Mouse (Mus musculus): Measurements from ENCODE around the gene Smg1.

Gene Smg1

DNA sequence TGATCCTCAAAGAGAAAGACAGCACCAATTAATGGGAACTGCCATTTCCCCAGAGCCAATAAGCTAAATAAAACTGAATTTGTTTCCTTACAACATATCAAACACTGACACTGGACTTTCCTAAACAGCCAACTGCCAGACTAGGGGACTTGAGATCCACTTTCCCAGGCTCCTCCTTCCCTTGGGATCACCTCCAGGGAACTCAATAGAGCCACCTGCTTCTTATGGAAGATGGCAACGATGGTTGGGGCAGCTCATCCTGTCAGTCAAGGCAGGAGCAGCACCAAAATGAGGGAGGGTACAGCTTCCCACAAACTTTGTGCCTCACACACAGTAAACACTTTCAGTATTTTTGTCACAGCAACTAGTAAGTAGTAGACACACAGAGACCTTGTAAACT, 135.8 kb downstream of the Smg1 start:
- no peak for DNase-seq (ENCODE audit: low read depth, low spot score)

- no peak for DNase-seq (ENCODE audit: low read depth, low spot score)
Measured at GRCm38 (mm10) chr7:118104458-118105052, 138.9 kb downstream of the Smg1 start.

DNA sequence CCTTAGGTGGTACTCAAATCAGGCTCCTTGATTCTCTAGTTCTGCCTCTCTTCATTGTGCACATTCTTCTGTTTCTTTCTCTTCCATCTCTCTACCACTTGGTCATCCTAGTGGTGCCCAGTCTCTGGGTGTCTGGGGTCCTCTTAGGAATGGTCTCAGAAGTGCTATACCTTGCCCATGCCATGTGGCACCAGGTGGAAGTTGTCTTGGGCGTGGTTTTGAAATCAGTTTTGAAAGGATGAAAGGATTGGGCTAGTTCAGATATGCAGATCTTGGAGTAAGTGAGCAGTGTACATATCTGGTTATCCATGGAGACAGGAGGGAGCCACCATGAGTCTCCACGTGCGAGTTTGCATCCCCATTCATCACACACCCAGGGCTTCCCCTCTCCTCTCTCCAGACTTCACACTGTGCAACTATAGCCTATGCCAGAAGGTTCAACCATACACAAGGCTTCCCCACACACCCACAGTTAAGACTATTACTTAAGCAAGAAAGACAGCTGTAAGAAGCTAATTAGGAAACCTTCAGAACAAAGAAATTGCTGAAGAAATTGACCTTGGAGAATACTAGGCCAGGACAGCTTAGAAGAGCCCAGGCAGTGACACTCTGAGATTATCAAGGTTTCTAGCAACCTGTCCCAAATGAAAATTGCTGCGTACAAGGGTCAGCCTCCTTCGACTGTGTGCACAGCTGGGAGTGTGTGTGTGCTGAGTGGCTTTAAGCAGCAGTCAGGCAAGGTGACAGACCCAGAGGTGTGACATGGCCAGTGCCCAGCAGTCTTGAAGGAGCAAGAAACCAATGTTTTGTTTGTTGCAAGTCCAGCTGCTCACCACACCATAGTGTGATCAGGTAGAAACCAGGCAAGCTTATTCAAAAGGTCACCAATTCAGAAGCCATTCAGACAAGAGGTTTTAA, 139.7 kb downstream of the Smg1 start:
- DNase-seq (ENCODE audit: low read depth, low spot score): no peak

DNA sequence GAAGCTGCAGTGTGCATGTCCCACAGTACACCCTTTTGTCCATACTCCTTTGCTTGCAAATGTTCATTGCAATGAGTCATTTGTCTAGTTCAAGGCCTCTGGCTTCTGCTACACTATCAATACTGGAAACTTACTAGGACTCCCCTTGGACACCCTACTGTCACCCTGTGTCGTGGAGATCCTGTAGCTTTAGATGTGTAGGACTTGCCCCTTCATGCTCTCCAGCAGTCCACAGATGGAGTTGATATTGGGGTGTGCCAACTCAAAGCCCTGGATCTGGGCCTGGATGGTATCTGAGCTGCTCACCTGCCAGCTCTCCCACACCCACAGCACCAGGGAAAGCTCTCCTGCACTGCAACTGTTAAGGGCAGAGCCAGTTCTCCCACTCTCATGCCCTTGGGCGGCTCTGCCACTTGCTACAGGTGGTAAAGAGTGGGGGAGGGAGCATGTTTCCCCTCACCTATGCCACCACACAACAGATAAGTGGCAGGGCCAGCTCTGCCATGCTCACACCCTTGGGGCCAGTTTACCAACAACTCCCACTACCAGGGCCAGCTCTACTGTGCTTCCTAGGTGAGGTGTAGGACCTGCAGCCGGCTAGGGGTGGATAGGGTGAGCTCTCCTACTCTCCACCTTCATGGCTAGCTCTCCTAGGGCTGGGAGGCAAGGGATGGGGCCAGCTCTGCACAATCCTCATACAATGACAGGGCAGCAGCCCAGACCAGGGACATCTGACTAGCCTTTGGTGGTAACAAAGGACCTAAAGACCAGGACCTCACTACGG, 140.6 kb downstream of the Smg1 start:
- DNase-seq (ENCODE audit: low read depth, low spot score): no peak

DNA sequence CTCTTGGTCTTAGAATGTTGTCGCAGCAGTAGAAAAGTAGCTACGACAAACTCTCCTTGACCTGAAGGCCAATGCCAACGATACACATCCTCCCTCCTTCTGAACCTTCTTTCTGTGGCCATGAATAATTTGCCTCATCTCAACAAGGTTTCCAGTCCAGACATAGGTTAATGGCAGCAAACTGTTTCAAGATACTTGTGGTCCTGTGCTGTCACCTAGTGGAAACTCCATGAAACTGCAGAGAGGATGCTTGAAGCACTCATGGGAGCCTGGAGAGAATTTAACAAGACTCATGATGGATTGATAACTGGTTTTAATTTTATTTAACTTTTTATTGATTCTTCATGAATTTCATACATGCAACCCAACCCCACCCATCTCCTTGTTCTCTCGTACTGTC, 141.2 kb downstream of the Smg1 start:
- DNase-seq (ENCODE audit: low read depth, low spot score): peak; percentile 25

- no peak for DNase-seq (ENCODE audit: low read depth, low spot score)
Measured at GRCm38 (mm10) chr7:118097615-118098014, 145.9 kb downstream of the Smg1 start.
